Mouse (Mus musculus): ENCODE results near the gene Syndig1l.

The Syndig1l gene

GRCm38 (mm10) chr12:84676011-84676410, 22.6 kb downstream of the Syndig1l start:
- ATAC-seq (ENCODE audit: insufficient number of reproducible peaks, low FRiP score, low TSS enrichment): no peak

- ATAC-seq (ENCODE audit: insufficient number of reproducible peaks, low FRiP score, low TSS enrichment): no peak
These were observed 23.7 kb downstream of the Syndig1l start for GRCm38 (mm10) chr12:84674666-84675526.

GRCm38 (mm10) chr12:84671646-84672045, 27.0 kb downstream of the Syndig1l start:
- no peak for ATAC-seq (ENCODE audit: insufficient number of reproducible peaks, low FRiP score, low TSS enrichment)

- no peak for ATAC-seq (ENCODE audit: insufficient number of reproducible peaks, low FRiP score, low TSS enrichment)
These were observed 28.1 kb downstream of the Syndig1l start for GRCm38 (mm10) chr12:84670555-84670954.

- peak; percentile 40; the same call in 1 of the 2 replicates for ATAC-seq (ENCODE audit: insufficient number of reproducible peaks, low FRiP score, low TSS enrichment)
These were observed 44.7 kb downstream of the Syndig1l start for GRCm38 (mm10) chr12:84653912-84654311.

GRCm38 (mm10) chr12:84650234-84650633, 48.4 kb downstream of the Syndig1l start:
- ATAC-seq (ENCODE audit: insufficient number of reproducible peaks, low FRiP score, low TSS enrichment): no peak

GRCm38 (mm10) chr12:84640654-84641053, 58.0 kb downstream of the Syndig1l start, which contains the start of gene Vrtn:
Vrtn (plus strand) TSS chr12:84641019.
- ATAC-seq (ENCODE audit: insufficient number of reproducible peaks, low FRiP score, low TSS enrichment): no peak

GRCm38 (mm10) chr12:84640253-84640652, 58.4 kb downstream of the Syndig1l start:
- ATAC-seq (ENCODE audit: insufficient number of reproducible peaks, low FRiP score, low TSS enrichment): no peak

- ATAC-seq (ENCODE audit: insufficient number of reproducible peaks, low FRiP score, low TSS enrichment): no peak
These were observed 66.8 kb downstream of the Syndig1l start for GRCm38 (mm10) chr12:84631867-84632266.
